Mouse (Mus musculus): Measurements from ENCODE around the gene Bst1. TPM values are rescaled to one million over a fixed set of nuclear protein-coding genes. Genes with fewer than 3 reads are reported as not detected.

Gene Bst1
- total RNA-seq, 1 experiment from 2014 or later = 122 TPM

Other genes with a start within 250 kb of the Bst1 start
- gene Cc2d2a, start 156.5 kb upstream of the Bst1 start, total RNA-seq (2017) = not detected in 2 replicates
- gene Fbxl5, start 2.8 kb downstream of the Bst1 start, total RNA-seq (2017) = 724 and 727 TPM in 2 replicates
- 71.3 and 74.3 TPM in 2 replicates for gene Cd38, start 49.7 kb downstream of the Bst1 start, total RNA-seq (2017)
- 2.6 and 3.2 TPM in 2 replicates for gene Gm7879, start 94.3 kb downstream of the Bst1 start, total RNA-seq (2017)
- gene Fgfbp1, start 162.9 kb downstream of the Bst1 start, total RNA-seq (2017) = not detected in 2 replicates